Mouse (Mus musculus) Patski (cell line): Measurements from ENCODE around the gene Pou3f1. TPM values are rescaled to one million over a fixed set of nuclear protein-coding genes. Genes with fewer than 3 reads are reported as not detected.

Experiments
- ATAC-seq: fragments of 100-300 bp; one replicate; pipeline ENCODE4 v1.8.0; 2021
- CTCF ChIA-PET: fragments of 350-600 bp; sonication (Branson Sonifier 250); formaldehyde crosslinking; loops from one replicate; lab custom pipeline; 2022; ENCODE audit warnings: inconsistent platforms; lab: Charles Lee
- POLR2A ChIA-PET: fragments of 350-600 bp; sonication (Branson Sonifier 250); formaldehyde crosslinking; loops from one replicate; lab custom pipeline; 2022; ENCODE audit warnings: antibody characterized with exemption, inconsistent platforms; lab: Charles Lee
- DNase-seq: peaks from one replicate; pipeline ENCODE4 v3.0.0-alpha.2; 2011; ENCODE audit warnings: low read depth, low spot score
- H3K27me3 ChIP-seq: fragments of 371-371 bp; one replicate; pipeline ENCODE4 v1.5.1; 2021
- CTCF ChIP-seq: fragments of 100-300 bp; IDR thresholded peaks from one replicate; pipeline ENCODE4 v1.5.1; 2021
- in situ Hi-C: fragments of 300-500 bp; cut with MboI; formaldehyde crosslinking; loops from 3 replicates; pipeline ENCODE4 v1.11.1; 2018; ENCODE audit warnings: low pct_unique_long_range_greater_than_20kb, mixed read lengths
- polyA plus RNA-seq: library from polyadenylated mRNA; unstranded; gene quantifications from one replicate; pipeline ENCODE4 v1.2.3, GENCODE M21; 2021

Pou3f1 gene
- polyA plus RNA-seq, result 0.24 TPM

GRCm38 (mm10) chr4:124656518-124656853 lies at the start of gene Pou3f1:
Gene Pou3f1, plus strand, starts transcription at chr4:124656807.
- H3K27me3 ChIP-seq, result peaks cover 24% of the 10 kb centered on the region
- DNase-seq (no peak), ATAC-seq (no peak)
- no peak for TF ChIP-seq CTCF
- in situ Hi-C loops, result loop anchor here (5.0 kb wide), 1 partner anchor 514 kb away; no protein-coding TSS in a partner anchor
- POLR2A ChIA-PET, result no interaction called here
- CTCF ChIA-PET, result no interaction called here

DNA sequence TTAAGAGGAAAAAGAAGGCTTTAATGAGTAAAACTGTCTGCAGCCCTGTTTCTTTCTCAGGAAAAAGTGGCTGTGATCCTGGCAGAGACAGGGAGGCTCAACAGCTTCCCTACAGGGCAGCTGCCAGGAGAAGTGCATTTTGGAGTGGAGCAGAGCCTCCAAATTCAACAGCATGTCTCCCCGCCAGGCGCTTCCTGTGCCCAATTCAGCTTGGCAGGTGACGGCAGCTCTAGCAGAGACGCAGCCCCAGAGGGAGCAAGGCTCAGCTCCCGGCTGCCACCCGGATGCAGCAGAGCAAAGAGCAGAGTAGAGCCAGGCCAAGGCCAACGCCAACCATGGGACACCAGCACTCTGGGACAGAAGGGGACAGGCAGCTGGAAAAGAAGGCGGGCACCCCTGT lies 49.4 kb upstream of the Pou3f1 start:
- H3K27me3 ChIP-seq, result peaks cover 4% of the 10 kb centered on the region
- ChIA-PET CTCF (no interaction called here), POLR2A (no interaction called here)
- in situ Hi-C loops, result no loop called here
- DNase-seq (no peak), ATAC-seq (no peak)
- no peak for TF ChIP-seq CTCF

GRCm38 (mm10) chr4:124610066-124610465 lies 46.5 kb upstream of the Pou3f1 start:
- no peak for DNase-seq
- POLR2A ChIA-PET, result no interaction called here
- in situ Hi-C loops, result no loop called here
- no peak for TF ChIP-seq CTCF
- no peak for ATAC-seq
- CTCF ChIA-PET, result no interaction called here
- H3K27me3 ChIP-seq, result peaks cover 4% of the 10 kb centered on the region

DNA sequence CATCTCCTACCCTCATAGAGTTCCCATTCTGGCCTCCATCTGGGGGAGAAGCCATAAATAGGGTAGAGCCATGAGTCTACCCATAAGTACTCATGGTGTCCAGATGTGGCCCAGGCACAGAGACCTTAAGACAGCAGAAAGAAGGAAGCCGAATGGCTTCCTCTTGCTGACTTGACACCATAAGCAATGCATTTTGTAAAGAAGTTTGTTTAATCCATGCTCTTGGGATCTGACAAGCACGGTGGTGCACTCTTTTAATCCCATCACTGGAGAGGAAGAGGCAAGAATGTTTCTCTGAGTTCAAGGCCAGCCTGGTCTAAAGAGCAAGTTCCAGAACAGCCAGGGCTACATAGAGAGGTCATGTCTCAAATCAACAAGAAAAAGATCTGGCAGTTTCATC lies 45.9 kb upstream of the Pou3f1 start, which contains the start of gene 3100002H09Rik:
Gene 3100002H09Rik, minus strand, starts transcription at position 101 of the 400 bp plus-strand sequence.
- in situ Hi-C loops, result no loop called here
- ChIA-PET CTCF (no interaction called here), POLR2A (no interaction called here)
- no peak for TF ChIP-seq CTCF
- no peak for DNase-seq
- no peak for ATAC-seq
- peaks cover 4% of the 10 kb centered on the region for H3K27me3 ChIP-seq

DNA sequence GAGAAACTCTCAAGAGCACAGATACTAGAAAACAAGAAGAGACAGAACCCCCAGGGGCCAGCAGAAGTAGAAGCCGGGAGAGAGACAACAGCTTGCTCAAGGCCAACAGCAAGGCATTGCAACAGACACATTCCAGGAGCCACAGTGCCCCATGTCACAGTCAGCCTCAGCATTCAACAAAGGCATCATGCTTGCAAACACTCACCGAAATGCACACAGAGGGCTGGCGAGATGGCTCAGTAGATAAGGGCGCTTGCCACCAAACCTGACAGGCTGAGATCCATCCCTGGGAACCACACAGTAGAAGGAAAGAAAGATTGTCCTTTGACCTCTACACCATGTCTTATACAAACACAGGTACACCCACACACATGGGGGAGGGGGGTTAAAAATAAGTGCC lies 44.8 kb upstream of the Pou3f1 start:
- H3K27me3 ChIP-seq, result peaks cover 4% of the 10 kb centered on the region
- ChIA-PET CTCF (no interaction called here), POLR2A (no interaction called here)
- DNase-seq (no peak), ATAC-seq (no peak)
- no peak for TF ChIP-seq CTCF
- in situ Hi-C loops, result no loop called here

DNA sequence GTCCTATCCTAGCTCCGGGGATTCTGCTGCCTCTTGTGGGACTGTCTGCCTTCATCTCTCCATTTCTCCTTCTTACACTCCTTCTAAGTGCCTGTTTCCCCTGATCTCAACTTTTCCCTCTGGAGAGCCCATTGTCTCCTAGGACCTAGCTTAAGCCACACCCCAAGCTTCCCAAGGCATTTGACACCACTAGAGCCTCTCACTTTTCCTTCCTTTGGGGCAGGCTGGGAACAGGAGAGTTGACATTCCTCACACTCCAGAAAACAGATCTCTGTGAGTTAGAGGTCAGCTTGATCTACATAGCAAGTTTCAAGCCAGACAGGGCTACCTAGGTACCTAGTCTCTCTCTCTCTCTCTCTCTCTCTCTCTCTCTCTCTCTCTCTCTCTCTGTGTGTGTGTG lies 42.4 kb upstream of the Pou3f1 start:
- DNase-seq, result no peak
- POLR2A ChIA-PET, result no interaction called here
- no peak for TF ChIP-seq CTCF
- in situ Hi-C loops, result no loop called here
- H3K27me3 ChIP-seq, result peaks cover 3% of the 10 kb centered on the region
- CTCF ChIA-PET, result interaction anchor here (1.2 kb wide), 1 partner anchor 43 kb away, joined by 3 read pairs; no protein-coding TSS in a partner anchor
- ATAC-seq, result no peak

DNA sequence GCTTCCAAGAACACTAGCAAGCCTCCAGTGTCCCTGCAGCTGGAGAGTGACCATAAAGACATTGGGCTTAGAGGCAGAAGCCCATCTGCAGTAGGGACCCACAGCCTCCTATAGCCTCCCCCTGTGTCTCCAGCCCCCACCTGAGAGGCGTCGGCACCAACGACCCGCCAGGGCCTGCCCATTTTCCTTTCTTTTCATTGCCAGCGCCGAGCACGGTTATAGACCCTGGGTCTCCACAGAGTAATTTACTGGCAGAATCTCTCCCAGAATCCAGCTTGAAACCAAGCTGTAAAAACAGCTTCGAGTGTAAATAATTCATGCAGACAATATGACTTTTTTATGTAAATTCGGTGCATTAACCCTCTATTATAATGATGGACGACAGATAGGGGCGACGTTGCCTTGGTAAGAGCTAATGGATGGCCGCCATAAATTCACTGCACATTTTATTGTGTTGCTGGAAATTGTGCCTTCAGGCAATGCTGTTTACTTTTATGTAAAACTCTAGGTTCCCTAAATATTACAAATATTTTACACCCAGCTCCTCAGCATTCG lies 41.1 kb upstream of the Pou3f1 start:
- TF ChIP-seq CTCF, result no peak
- no peak for DNase-seq
- in situ Hi-C loops, result no loop called here
- ATAC-seq, result no peak
- ChIA-PET POLR2A (no interaction called here), CTCF (no interaction called here)
- H3K27me3 ChIP-seq, result peaks cover 3% of the 10 kb centered on the region

- no peak for TF ChIP-seq CTCF
- ATAC-seq (no peak), DNase-seq (no peak)
- CTCF ChIA-PET, result no interaction called here
- H3K27me3 ChIP-seq, result peaks cover 3% of the 10 kb centered on the region
- POLR2A ChIA-PET, result no interaction called here
- in situ Hi-C loops, result no loop called here
Measured at GRCm38 (mm10) chr4:124615986-124616385, 40.6 kb upstream of the Pou3f1 start.

DNA sequence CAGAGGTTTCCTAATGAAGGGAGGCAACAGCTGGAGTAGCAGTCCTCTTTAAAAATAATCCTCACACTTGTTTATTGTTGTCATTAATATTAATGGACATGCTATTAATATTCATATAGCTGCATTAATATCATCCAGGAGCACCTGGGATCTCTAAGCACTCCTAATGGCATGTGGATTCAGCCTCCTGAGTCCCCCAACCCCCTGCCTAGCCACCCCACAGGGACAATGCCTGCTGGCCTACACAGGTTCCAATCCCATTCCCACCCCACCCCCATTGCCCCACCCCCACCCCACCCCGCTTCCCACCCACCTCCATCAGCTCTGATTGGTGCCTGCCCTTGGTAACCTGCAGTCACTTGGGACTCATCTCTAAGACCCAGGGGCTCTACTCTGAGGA lies 40.0 kb upstream of the Pou3f1 start:
- ChIA-PET CTCF (interaction anchor here (1.3 kb wide), 1 partner anchor 41 kb away, joined by 3 read pairs; no protein-coding TSS in a partner anchor), POLR2A (interaction anchor here (0.6 kb wide), 2 partner anchors 9 to 14 kb away, joined by 3 to 6 read pairs; no protein-coding TSS in a partner anchor)
- TF ChIP-seq CTCF, result no peak
- H3K27me3 ChIP-seq, result peaks cover 3% of the 10 kb centered on the region
- in situ Hi-C loops, result no loop called here
- DNase-seq (no peak), ATAC-seq (no peak)

- no peak for DNase-seq
- CTCF ChIA-PET, result no interaction called here
- POLR2A ChIA-PET, result no interaction called here
Measured at GRCm38 (mm10) chr4:124618599-124618998, 38.0 kb upstream of the Pou3f1 start.

GRCm38 (mm10) chr4:124621406-124621805 lies 35.2 kb upstream of the Pou3f1 start:
- in situ Hi-C loops, result no loop called here
- ATAC-seq, result no peak
- CTCF ChIA-PET, result no interaction called here
- no peak for DNase-seq
- POLR2A ChIA-PET, result no interaction called here
- peaks cover 3% of the 10 kb centered on the region for H3K27me3 ChIP-seq
- no peak for TF ChIP-seq CTCF

More at GRCm38 (mm10) chr4:124618599-124618998, 38.0 kb upstream of the Pou3f1 start:
- ATAC-seq, result no peak
- no peak for TF ChIP-seq CTCF
- in situ Hi-C loops, result no loop called here
- peaks cover 3% of the 10 kb centered on the region for H3K27me3 ChIP-seq

GRCm38 (mm10) chr4:124622566-124622965 lies 34.0 kb upstream of the Pou3f1 start:
- peaks cover 3% of the 10 kb centered on the region for H3K27me3 ChIP-seq
- POLR2A ChIA-PET, result no interaction called here
- CTCF ChIA-PET, result interaction anchor here (1.2 kb wide), 1 partner anchor 13 kb away, joined by 3 read pairs; no protein-coding TSS in a partner anchor
- DNase-seq, result no peak
- TF ChIP-seq CTCF, result no peak
- in situ Hi-C loops, result no loop called here
- ATAC-seq, result no peak
